Mouse (Mus musculus): ENCODE measurements around the gene Lcn9.

GRCm38 (mm10) chr2:25847226-25847625 lies 24.3 kb downstream of the Lcn9 start, which contains the start of gene Sohlh1:
- TF ChIP-seq HCFC1 (IDR thresholded peaks at IDR 0.05; ENCODE audit: borderline replicate concordance, insufficient read depth, low read length) (no peak), MAFK (IDR thresholded peaks at IDR 0.05; ENCODE audit: insufficient read depth, low read depth, low read length) (no peak)
